Mouse (Mus musculus) neutrophil, adult 5-6 weeks (primary cell): ENCODE measurements at regions not wholly inside any gene's neighbourhood (a gene's known extent, or its start where the extent isn't known, plus 50 kb on each side); places are given as distances from the start of the nearest gene placed in this dataset.

Source experiments
- ATAC-seq: fragments of 151-379, 151-347 bp; 2 replicates; pipeline ENCODE4 v1.8.0; 2017; ENCODE audit warnings: mild to moderate bottlenecking, moderate TSS enrichment; ENCODE audit not compliant: insufficient number of reproducible peaks, poor library complexity, low FRiP score, severe bottlenecking; ENCODE audit errors: extremely low read depth

GRCm38 (mm10) chr15:21988676-21989075, 560.1 kb upstream of the Cdh18 start:
- ATAC-seq, result no peak

GRCm38 (mm10) chr15:21993309-21993708, 555.5 kb upstream of the Cdh18 start:
- 0 out of 2 replicates have a peak, but pooled peaks have one; percentile 13 for ATAC-seq

GRCm38 (mm10) chr15:21995121-21995826, 553.5 kb upstream of the Cdh18 start:
- no peak for ATAC-seq

- no peak for ATAC-seq
Measured at GRCm38 (mm10) chr15:22019977-22020376, 528.8 kb upstream of the Cdh18 start.

GRCm38 (mm10) chr15:22030215-22030614, 518.6 kb upstream of the Cdh18 start:
- no peak for ATAC-seq

GRCm38 (mm10) chr15:22046423-22046822, 502.4 kb upstream of the Cdh18 start:
- ATAC-seq, result no peak

GRCm38 (mm10) chr15:22046877-22047478, 501.8 kb upstream of the Cdh18 start:
- ATAC-seq, result no peak

GRCm38 (mm10) chr15:22086856-22087255, 462.0 kb upstream of the Cdh18 start:
- ATAC-seq, result no peak

GRCm38 (mm10) chr15:22121746-22122145, 427.1 kb upstream of the Cdh18 start:
- no peak for ATAC-seq

GRCm38 (mm10) chr15:22151894-22152494, 396.8 kb upstream of the Cdh18 start:
- ATAC-seq, result no peak

GRCm38 (mm10) chr15:22152678-22153077, 396.1 kb upstream of the Cdh18 start:
- no peak for ATAC-seq

- no peak for ATAC-seq
Measured at GRCm38 (mm10) chr15:22170302-22170701, 378.5 kb upstream of the Cdh18 start.

- no peak for ATAC-seq
Measured at GRCm38 (mm10) chr15:22208991-22209390, 339.8 kb upstream of the Cdh18 start.

GRCm38 (mm10) chr15:22232629-22233028, 316.2 kb upstream of the Cdh18 start:
- ATAC-seq, result no peak

- no peak for ATAC-seq
Measured at GRCm38 (mm10) chr15:22280919-22281318, 267.9 kb upstream of the Cdh18 start.

- ATAC-seq, result no peak
Measured at GRCm38 (mm10) chr15:22311016-22311415, 237.8 kb upstream of the Cdh18 start.

GRCm38 (mm10) chr15:22318992-22319391, 229.8 kb upstream of the Cdh18 start:
- ATAC-seq, result no peak

GRCm38 (mm10) chr15:22338941-22339340, 209.9 kb upstream of the Cdh18 start:
- ATAC-seq, result no peak

GRCm38 (mm10) chr15:22344321-22344720, 204.5 kb upstream of the Cdh18 start:
- ATAC-seq, result no peak

GRCm38 (mm10) chr15:22351502-22351901, 197.3 kb upstream of the Cdh18 start:
- ATAC-seq, result no peak
